Mouse (Mus musculus) forebrain, embryonic 14.5 days (tissue): Measurements from ENCODE around the gene Bdh1. TPM values are rescaled to one million over a fixed set of nuclear protein-coding genes. Genes with fewer than 3 reads are reported as not detected.

ENCODE experiments used
- ATAC-seq: fragments of 200-750 bp; cut with Nextera tagmentation; 2 replicates; pipeline ENCODE4 v1.8.0; 2017; ENCODE audit warnings: mild to moderate bottlenecking, moderate library complexity
- DNase-seq: peaks from one replicate; pipeline ENCODE4 v3.0.0-alpha.2; 2015; ENCODE audit warnings: low spot score
- H3K27ac ChIP-seq: fragments of 300-500 bp; sonication (generic); 2 replicates; pipeline ENCODE4 v1.5.1; 2014; ENCODE audit warnings: low read depth, mild to moderate bottlenecking, control low read depth, low read length, moderate library complexity
- H3K27me3 ChIP-seq: fragments of 300-500 bp; sonication (generic); replicated peaks from 2 replicates; pipeline ENCODE4 v1.6.1; 2014; ENCODE audit warnings: low read length, control low read depth, mixed read lengths; ENCODE audit not compliant: control insufficient read depth, insufficient read depth
- H3K36me3 ChIP-seq: fragments of 300-500 bp; sonication (generic); 2 replicates; pipeline ENCODE4 v1.6.1; 2014; ENCODE audit warnings: low read length, control low read depth; ENCODE audit not compliant: control insufficient read depth, insufficient read depth
- H3K4me1 ChIP-seq: fragments of 300-500 bp; sonication (generic); 2 replicates; pipeline ENCODE4 v1.6.1; 2014; ENCODE audit warnings: antibody characterized with exemption, low read length, control low read depth; ENCODE audit not compliant: control insufficient read depth, insufficient read depth
- H3K4me2 ChIP-seq: fragments of 300-500 bp; sonication (generic); 2 replicates; pipeline ENCODE4 v1.6.1; 2014; ENCODE audit warnings: mild to moderate bottlenecking, control low read depth, low read length
- H3K4me3 ChIP-seq: fragments of 300-500 bp; sonication (generic); 2 replicates; pipeline ENCODE4 v1.5.1; 2014; ENCODE audit warnings: low read depth, low read length, control low read depth
- H3K9ac ChIP-seq: fragments of 300-500 bp; sonication (generic); 2 replicates; pipeline ENCODE4 v1.6.1; 2014; ENCODE audit warnings: mild to moderate bottlenecking, low read length, control low read depth, moderate library complexity
- H3K9me3 ChIP-seq: fragments of 300-500 bp; sonication (generic); replicated peaks from 2 replicates; pipeline ENCODE4 v1.6.1; 2016; ENCODE audit warnings: low read length, control low read depth, mixed read lengths; ENCODE audit not compliant: control insufficient read depth
- WGBS: fragments of 180-500 bp; shearing (Covaris S2); extraction: QIAGEN DNeasy Blood & Tissue Kit; methylation state at CpG from one replicate; pipeline ENCODE4 v1.1.7; 2014; 5-methylcytosine and 5-hydroxymethylcytosine counted together
- polyA plus RNA-seq: library from polyadenylated mRNA; unstranded; fragments of >200 nt; fragmentation: Nextera tagmentation; extraction: Ambion mirVana; gene quantifications from 2 replicates; pipeline ENCODE4 v1.2.1, GENCODE M21; 2014

Gene Bdh1
- polyA plus RNA-seq, 1 experiment from 2014 or later: 125 TPM

DNA sequence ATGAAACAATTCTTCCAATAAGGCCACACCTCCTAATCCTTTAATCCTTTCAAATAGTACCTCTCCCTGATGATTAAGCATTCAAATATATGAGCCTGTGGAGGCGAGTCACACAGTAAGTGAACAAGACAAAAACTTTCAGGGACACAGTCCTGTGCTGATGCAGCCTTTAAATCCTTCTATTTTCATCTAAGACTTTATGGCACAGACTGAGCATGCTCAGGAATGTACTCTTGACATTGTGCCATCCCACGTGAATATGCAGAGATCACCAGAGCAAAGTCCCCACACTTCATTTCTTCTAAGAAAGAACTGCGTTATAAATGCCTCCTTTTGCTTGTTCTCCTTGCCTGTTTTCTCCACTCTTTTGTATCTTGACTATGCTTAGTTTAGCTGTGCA is 14.2 kb upstream of the Bdh1 start:
- WGBS: 39% methylated on average over 3 of the region's 3 CpGs

DNA sequence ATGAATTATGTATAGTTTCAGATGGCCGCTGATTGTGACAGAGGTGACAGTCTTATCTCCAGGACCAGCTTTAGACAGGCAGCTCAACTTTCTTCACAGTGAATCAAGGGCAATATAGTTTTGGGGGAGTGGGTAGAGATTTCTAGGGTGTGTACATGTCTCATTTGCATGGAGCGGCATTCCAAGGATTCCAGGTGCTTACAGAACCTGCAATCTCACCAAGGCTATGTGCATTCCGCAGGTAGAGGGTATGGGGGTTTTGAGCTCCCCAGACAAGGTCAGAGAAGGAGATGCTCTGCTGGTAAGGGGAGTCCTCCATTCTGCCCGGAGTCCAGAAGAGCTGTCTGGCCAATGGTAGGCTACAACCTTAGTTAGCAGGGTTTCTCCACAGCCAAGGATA is 11.1 kb upstream of the Bdh1 start:
- Histone ChIP-seq H3K27me3 (no peaks in the 10 kb centered on the region), H3K4me3 (no peak overlapping the region), H3K9ac (no peak overlapping the region), H3K4me1 (no peaks in the 10 kb centered on the region), H3K36me3 (no peaks in the 10 kb centered on the region), H3K9me3 (no peaks in the 10 kb centered on the region), H3K27ac (no peak overlapping the region), H3K4me2 (no peak overlapping the region)
- no peak for ATAC-seq
- DNase-seq: no peak
- 87% methylated on average over 4 of the region's 4 CpGs for WGBS

More for the DNA sequence above, 14.2 kb upstream of the Bdh1 start:
- Histone ChIP-seq H3K4me3 (no peak overlapping the region), H3K4me2 (no peak overlapping the region), H3K4me1 (no peaks in the 10 kb centered on the region), H3K36me3 (no peaks in the 10 kb centered on the region), H3K27me3 (no peaks in the 10 kb centered on the region), H3K9me3 (no peaks in the 10 kb centered on the region), H3K27ac (no peak overlapping the region), H3K9ac (no peak overlapping the region)
- no peak for DNase-seq
- no peak for ATAC-seq

DNA sequence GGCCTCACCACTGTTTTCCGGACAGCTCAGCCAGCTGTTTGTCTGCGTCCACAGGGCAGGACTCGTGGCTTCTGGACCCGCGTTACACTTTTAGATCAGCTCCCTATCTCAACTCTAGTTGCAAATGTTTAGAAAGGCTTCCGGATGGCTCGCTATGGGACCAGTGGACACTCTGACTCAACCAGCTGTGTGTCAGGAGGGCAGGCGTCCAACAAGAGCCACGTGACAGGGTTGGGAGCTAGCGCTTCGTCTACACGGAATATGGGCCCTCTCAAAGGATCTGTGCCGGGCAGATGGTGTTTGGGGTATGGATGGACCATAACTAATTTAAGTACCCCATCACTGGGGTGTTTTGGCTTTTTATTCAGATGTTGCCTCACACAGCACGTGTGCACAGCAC is 9.8 kb upstream of the Bdh1 start:
- no peak for DNase-seq

DNA sequence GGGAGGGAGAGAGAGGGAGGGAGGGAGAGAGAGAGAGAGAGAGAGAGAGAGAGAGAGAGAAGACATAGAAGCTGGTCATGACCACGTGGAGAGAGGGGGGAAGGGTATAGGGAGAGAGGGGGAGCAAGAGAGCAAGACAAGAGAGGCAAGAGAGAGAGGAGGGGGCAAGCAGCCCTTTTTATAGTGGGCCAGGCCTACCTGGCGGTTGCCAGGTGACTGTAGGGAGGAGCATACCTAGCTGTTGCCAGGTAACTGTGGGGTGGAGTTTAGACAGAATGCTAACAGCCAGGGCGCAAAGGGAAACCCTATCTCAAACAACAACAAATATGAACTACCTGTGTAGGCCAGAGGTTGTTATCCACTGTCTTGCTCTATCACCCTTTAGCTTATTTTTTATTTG is 8.3 kb upstream of the Bdh1 start:
- H3K4me3 ChIP-seq: no peak overlapping the region
- ATAC-seq (no peak), DNase-seq (no peak)
- no peaks in the 10 kb centered on the region for H3K27me3 ChIP-seq
- H3K4me2 ChIP-seq: no peak overlapping the region
- 56% methylated on average over 3 of the region's 3 CpGs for WGBS
- H3K4me1 ChIP-seq: no peaks in the 10 kb centered on the region
- no peak overlapping the region for H3K9ac ChIP-seq
- H3K36me3 ChIP-seq: no peaks in the 10 kb centered on the region
- H3K27ac ChIP-seq: no peak overlapping the region
- no peaks in the 10 kb centered on the region for H3K9me3 ChIP-seq

More for the DNA sequence above, 9.8 kb upstream of the Bdh1 start:
- no peaks in the 10 kb centered on the region for H3K9me3 ChIP-seq
- 86% methylated on average over 14 of the region's 14 CpGs for WGBS
- H3K9ac ChIP-seq: no peak overlapping the region
- H3K27me3 ChIP-seq: no peaks in the 10 kb centered on the region
- H3K4me3 ChIP-seq: no peak overlapping the region
- H3K27ac ChIP-seq: no peak overlapping the region
- H3K4me1 ChIP-seq: no peaks in the 10 kb centered on the region
- H3K36me3 ChIP-seq: no peaks in the 10 kb centered on the region
- no peak overlapping the region for H3K4me2 ChIP-seq
- no peak for ATAC-seq

DNA sequence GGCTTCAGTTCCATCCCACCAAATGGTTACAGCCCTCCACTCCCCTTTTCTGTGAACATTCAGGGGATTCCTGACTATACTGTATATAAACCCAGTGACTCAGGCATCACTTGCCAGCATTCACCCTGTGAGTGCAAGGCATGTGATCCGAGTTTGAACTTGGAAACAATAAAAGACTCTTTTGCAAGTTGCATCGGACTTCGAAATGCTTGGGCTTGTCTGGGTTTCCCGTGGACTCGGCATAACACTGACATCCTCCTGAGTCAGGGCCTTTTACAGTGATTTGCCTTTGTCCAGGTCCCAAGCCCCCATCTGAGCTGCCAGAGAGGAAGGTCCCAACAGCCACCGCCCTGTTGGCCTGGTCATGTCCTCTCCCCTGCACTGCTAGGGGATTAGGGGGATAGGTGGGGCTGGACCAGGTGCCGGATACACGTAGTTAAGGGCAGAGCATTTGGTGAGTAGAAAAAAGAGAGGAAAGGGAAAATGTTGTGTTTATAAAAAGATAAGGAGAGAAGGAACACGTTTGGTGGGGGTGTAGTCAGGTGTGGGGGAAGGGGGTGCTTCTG is 6.1 kb upstream of the Bdh1 start:
- H3K27me3 ChIP-seq: no peaks in the 10 kb centered on the region
- H3K27ac ChIP-seq: no peak overlapping the region
- H3K4me2 ChIP-seq: no peak overlapping the region
- no peak for DNase-seq
- no peak overlapping the region for H3K9ac ChIP-seq
- H3K4me3 ChIP-seq: no peak overlapping the region
- H3K36me3 ChIP-seq: no peaks in the 10 kb centered on the region
- no peak for ATAC-seq
- no peaks in the 10 kb centered on the region for H3K4me1 ChIP-seq
- WGBS: 65% methylated on average over 9 of the region's 9 CpGs
- H3K9me3 ChIP-seq: no peaks in the 10 kb centered on the region

DNA sequence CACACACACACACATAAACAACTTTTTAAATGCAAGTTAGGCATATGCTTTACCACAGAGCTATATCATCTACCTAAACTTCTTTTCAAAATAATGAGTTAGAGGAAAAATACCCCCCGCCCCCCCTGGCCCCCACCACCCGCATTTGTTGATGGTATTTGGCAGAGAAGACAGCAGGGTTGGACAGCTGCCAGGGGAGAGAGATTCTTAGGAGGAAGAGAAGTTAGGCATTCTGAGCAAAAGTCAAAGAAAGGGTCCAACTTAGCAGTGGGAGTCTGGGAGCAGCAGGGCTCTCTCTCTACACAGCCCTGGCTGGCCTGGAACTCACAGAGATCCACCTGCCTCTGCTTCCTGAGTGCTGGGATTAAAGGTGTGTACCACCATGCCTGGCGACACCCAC is 3.4 kb upstream of the Bdh1 start:
- ATAC-seq: no peak
- no peak overlapping the region for H3K4me3 ChIP-seq
- H3K27me3 ChIP-seq: no peaks in the 10 kb centered on the region
- 75% methylated on average over 3 of the region's 3 CpGs for WGBS
- no peak overlapping the region for H3K4me2 ChIP-seq
- H3K36me3 ChIP-seq: no peaks in the 10 kb centered on the region
- no peak overlapping the region for H3K27ac ChIP-seq
- H3K4me1 ChIP-seq: no peaks in the 10 kb centered on the region
- no peak for DNase-seq
- H3K9me3 ChIP-seq: no peaks in the 10 kb centered on the region
- H3K9ac ChIP-seq: no peak overlapping the region

DNA sequence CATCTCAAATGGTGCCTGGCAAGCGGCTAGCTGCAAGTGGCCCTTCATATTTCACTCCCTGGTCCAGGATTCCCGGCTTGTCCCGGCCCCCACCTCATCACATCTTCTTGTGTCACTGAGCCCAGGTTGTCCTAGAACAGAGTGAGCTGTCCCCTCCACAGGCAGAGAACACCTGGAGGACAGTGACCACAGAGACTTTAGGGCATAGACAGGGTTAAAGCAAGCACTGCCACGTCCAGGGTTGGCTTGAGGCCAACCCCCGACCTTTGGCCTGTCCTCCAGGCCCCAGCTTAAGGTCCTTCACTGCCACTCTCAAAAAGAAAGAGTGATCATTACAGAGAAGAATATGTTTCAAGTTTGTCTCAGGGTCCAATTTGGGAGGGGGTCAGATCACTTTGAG is 2.6 kb upstream of the Bdh1 start:
- Histone ChIP-seq H3K4me3 (no peak overlapping the region), H3K9ac (no peak overlapping the region), H3K27me3 (no peaks in the 10 kb centered on the region), H3K27ac (no peak overlapping the region), H3K4me1 (no peaks in the 10 kb centered on the region), H3K9me3 (no peaks in the 10 kb centered on the region), H3K36me3 (no peaks in the 10 kb centered on the region), H3K4me2 (no peak overlapping the region)
- DNase-seq (no peak), ATAC-seq (no peak)
- WGBS: 78% methylated on average over 5 of the region's 5 CpGs

DNA sequence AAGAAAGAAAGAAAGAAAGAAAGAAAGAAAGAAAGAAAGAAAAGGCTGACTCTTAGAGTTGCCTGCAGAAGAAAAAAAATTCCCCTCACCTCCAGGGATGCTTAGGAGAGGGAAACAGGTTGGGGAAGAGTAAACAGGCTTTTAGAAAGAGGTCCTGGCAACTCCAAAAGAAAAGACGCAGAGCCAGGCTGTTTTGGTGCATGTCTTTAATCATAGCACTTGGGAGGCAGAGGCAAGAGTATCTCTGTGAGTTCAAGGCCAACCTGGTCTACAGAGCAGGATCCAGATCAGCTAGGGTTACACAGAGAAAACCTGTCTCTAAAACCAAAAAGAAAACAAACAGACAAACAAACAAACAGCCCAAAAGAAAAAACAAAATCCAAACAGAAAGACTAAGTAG is 642 bp downstream of the Bdh1 start:
- H3K27ac ChIP-seq: no peak overlapping the region
- no peak for ATAC-seq
- H3K4me1 ChIP-seq: no peaks in the 10 kb centered on the region
- H3K36me3 ChIP-seq: no peaks in the 10 kb centered on the region
- H3K4me2 ChIP-seq: no peak overlapping the region
- H3K9me3 ChIP-seq: no peaks in the 10 kb centered on the region
- no peaks in the 10 kb centered on the region for H3K27me3 ChIP-seq
- H3K4me3 ChIP-seq: no peak overlapping the region
- H3K9ac ChIP-seq: no peak overlapping the region
- no peak for DNase-seq
- WGBS: 58% methylated on average over 1 of the region's 1 CpGs

DNA sequence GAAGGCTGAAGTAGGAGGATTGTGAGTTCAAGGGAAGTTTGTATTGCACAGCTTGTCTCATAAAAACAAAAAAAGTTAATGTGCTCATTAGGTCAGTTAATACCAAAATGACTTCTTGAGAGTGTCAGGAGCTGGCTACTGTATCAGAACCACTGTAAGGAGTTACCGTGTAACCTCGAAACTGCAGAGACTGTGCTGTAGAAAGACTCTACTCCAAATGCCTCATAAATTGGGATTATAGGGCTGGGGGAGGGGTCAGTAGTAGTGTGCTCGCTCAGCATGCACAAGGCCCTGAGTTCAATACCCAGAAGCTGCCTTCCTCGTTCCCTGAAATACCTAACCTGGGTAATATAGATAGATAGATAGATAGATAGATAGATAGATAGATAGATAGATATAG is 1.3 kb downstream of the Bdh1 start:
- DNase-seq: no peak
- no peaks in the 10 kb centered on the region for H3K9me3 ChIP-seq
- H3K4me2 ChIP-seq: no peak overlapping the region
- H3K4me1 ChIP-seq: no peaks in the 10 kb centered on the region
- no peak overlapping the region for H3K4me3 ChIP-seq
- H3K36me3 ChIP-seq: no peaks in the 10 kb centered on the region
- no peak for ATAC-seq
- no peaks in the 10 kb centered on the region for H3K27me3 ChIP-seq
- H3K27ac ChIP-seq: no peak overlapping the region
- no peak overlapping the region for H3K9ac ChIP-seq
- 84% methylated on average over 4 of the region's 4 CpGs for WGBS
